Mouse (Mus musculus): Measurements from ENCODE around the gene Gm4707. TPM values are rescaled to one million over a fixed set of nuclear protein-coding genes. Genes with fewer than 3 reads are reported as not detected.

Gm4707 gene
- polyA plus RNA-seq (2011; ENCODE audit: insufficient read length, low read depth, missing spikeins): 1.6 and 2.3 TPM in 2 replicates

GRCm38 (mm10) chr17:71459818-71460217 is at the start of gene Gm4707:
Gm4707 (minus strand) TSS chr17:71459918.
- Histone ChIP-seq H3K4me3 (ENCODE audit: insufficient read depth, low read length) (no peak within 1 kb of the TSS), H3K27ac (ENCODE audit: insufficient read depth, low read length) (no peak within 1 kb of the TSS), H3K4me1 (ENCODE audit: control insufficient read depth, insufficient read depth, low read length) (no peaks in the 10 kb centered on the region)
- TF ChIP-seq CTCF (IDR thresholded peaks at IDR 0.05; ENCODE audit: borderline replicate concordance, insufficient read depth, low read length): no peak

GRCm38 (mm10) chr17:71506832-71507231 is 47.1 kb upstream of the Gm4707 start:
- H3K4me1 ChIP-seq (ENCODE audit: control insufficient read depth, insufficient read depth, low read length): no peaks in the 10 kb centered on the region
- TF ChIP-seq POLR2A (IDR thresholded peaks at IDR 0.05; ENCODE audit: low read depth, low read length) (no peak), CTCF (IDR thresholded peaks at IDR 0.05; ENCODE audit: borderline replicate concordance, insufficient read depth, low read length) (no peak)
- H3K4me3 ChIP-seq (ENCODE audit: insufficient read depth, low read length): no peak overlapping the region
- no peak overlapping the region for H3K27ac ChIP-seq (ENCODE audit: insufficient read depth, low read length)

- Histone ChIP-seq H3K4me1 (ENCODE audit: control insufficient read depth, insufficient read depth, low read length) (no peaks in the 10 kb centered on the region), H3K27ac (ENCODE audit: insufficient read depth, low read length) (no peak overlapping the region), H3K4me3 (ENCODE audit: insufficient read depth, low read length) (no peak overlapping the region)
- TF ChIP-seq CTCF (IDR thresholded peaks at IDR 0.05; ENCODE audit: borderline replicate concordance, insufficient read depth, low read length) (no peak), POLR2A (IDR thresholded peaks at IDR 0.05; ENCODE audit: low read depth, low read length) (no peak)
Measured at GRCm38 (mm10) chr17:71495784-71496183, 36.1 kb upstream of the Gm4707 start.

- Histone ChIP-seq H3K4me1 (ENCODE audit: control insufficient read depth, insufficient read depth, low read length) (peaks cover 3% of the 10 kb centered on the region; the same call in 1 of the 2 replicates), H3K4me3 (ENCODE audit: insufficient read depth, low read length) (no peak overlapping the region), H3K27ac (ENCODE audit: insufficient read depth, low read length) (no peak overlapping the region)
- no peak for TF ChIP-seq POLR2A (IDR thresholded peaks at IDR 0.05; ENCODE audit: low read depth, low read length)
- TF ChIP-seq CTCF (IDR thresholded peaks at IDR 0.05; ENCODE audit: borderline replicate concordance, insufficient read depth, low read length): no peak
Measured at GRCm38 (mm10) chr17:71491332-71491686, 31.6 kb upstream of the Gm4707 start.

- Histone ChIP-seq H3K4me1 (ENCODE audit: control insufficient read depth, insufficient read depth, low read length) (peaks cover 9% of the 10 kb centered on the region), H3K27ac (ENCODE audit: insufficient read depth, low read length) (no peak overlapping the region), H3K4me3 (ENCODE audit: insufficient read depth, low read length) (no peak overlapping the region)
- TF ChIP-seq POLR2A (IDR thresholded peaks at IDR 0.05; ENCODE audit: low read depth, low read length) (no peak), CTCF (IDR thresholded peaks at IDR 0.05; ENCODE audit: borderline replicate concordance, insufficient read depth, low read length) (no peak)
Measured at GRCm38 (mm10) chr17:71490666-71491331, 31.1 kb upstream of the Gm4707 start.

GRCm38 (mm10) chr17:71489703-71490461 is 30.2 kb upstream of the Gm4707 start:
- Histone ChIP-seq H3K27ac (ENCODE audit: insufficient read depth, low read length) (no peak overlapping the region), H3K4me1 (ENCODE audit: control insufficient read depth, insufficient read depth, low read length) (peaks cover 11% of the 10 kb centered on the region), H3K4me3 (ENCODE audit: insufficient read depth, low read length) (no peak overlapping the region)
- TF ChIP-seq POLR2A (IDR thresholded peaks at IDR 0.05; ENCODE audit: low read depth, low read length): no peak
- TF ChIP-seq CTCF (IDR thresholded peaks at IDR 0.05; ENCODE audit: borderline replicate concordance, insufficient read depth, low read length): no peak

GRCm38 (mm10) chr17:71486231-71486851 is 26.6 kb upstream of the Gm4707 start:
- Histone ChIP-seq H3K4me1 (ENCODE audit: control insufficient read depth, insufficient read depth, low read length) (peaks cover 11% of the 10 kb centered on the region), H3K4me3 (ENCODE audit: insufficient read depth, low read length) (no peak overlapping the region; the same call in 1 of the 2 replicates), H3K27ac (ENCODE audit: insufficient read depth, low read length) (no peak overlapping the region)
- TF ChIP-seq POLR2A (IDR thresholded peaks at IDR 0.05; ENCODE audit: low read depth, low read length) (no peak), CTCF (IDR thresholded peaks at IDR 0.05; ENCODE audit: borderline replicate concordance, insufficient read depth, low read length) (no peak)

GRCm38 (mm10) chr17:71485791-71486230 is 26.1 kb upstream of the Gm4707 start:
- H3K27ac ChIP-seq (ENCODE audit: insufficient read depth, low read length): no peak overlapping the region
- peaks cover 11% of the 10 kb centered on the region for H3K4me1 ChIP-seq (ENCODE audit: control insufficient read depth, insufficient read depth, low read length)
- no peak overlapping the region for H3K4me3 ChIP-seq (ENCODE audit: insufficient read depth, low read length)
- no peak for TF ChIP-seq POLR2A (IDR thresholded peaks at IDR 0.05; ENCODE audit: low read depth, low read length)
- no peak for TF ChIP-seq CTCF (IDR thresholded peaks at IDR 0.05; ENCODE audit: borderline replicate concordance, insufficient read depth, low read length)

GRCm38 (mm10) chr17:71484711-71485110 is 25.0 kb upstream of the Gm4707 start:
- Histone ChIP-seq H3K27ac (ENCODE audit: insufficient read depth, low read length) (no peak overlapping the region), H3K4me1 (ENCODE audit: control insufficient read depth, insufficient read depth, low read length) (peaks cover 11% of the 10 kb centered on the region), H3K4me3 (ENCODE audit: insufficient read depth, low read length) (no peak overlapping the region)
- TF ChIP-seq CTCF (IDR thresholded peaks at IDR 0.05; ENCODE audit: borderline replicate concordance, insufficient read depth, low read length): no peak
- no peak for TF ChIP-seq POLR2A (IDR thresholded peaks at IDR 0.05; ENCODE audit: low read depth, low read length)

Measured in embryonic fibroblast, embryonic 13.5 days (primary cell).